In genomic region chr8:124229883-124230282, GRCm38 (mm10) we compare ENCODE assay signal across 28 mouse cellular contexts. TPM values are rescaled to one million over a fixed set of nuclear protein-coding genes. Genes with fewer than 3 reads are reported as not detected.
DNase-seq lines count a peak whose midpoint lies in the region; ATAC-seq and TF ChIP-seq lines count a peak whose summit lies in the region.
"Had no signal": no experiment of that assay in that cellular context is flagged by ENCODE, and none has a peak within 500 bp of the region (broad histone marks: within the 10 kb centered on the region; RNA-seq: fewer than 3 reads in every experiment).

No protein-coding gene starts in this region.

- no peak for ATAC-seq in cerebellum, adult (ENCODE audit: insufficient number of reproducible peaks, low FRiP score, low TSS enrichment)
- ATAC-seq in heart, embryonic 14.5 days (ENCODE audit: insufficient number of reproducible peaks, insufficient read depth, low FRiP score, low read depth) = no peak
- ATAC-seq: CD4-positive, CD25-positive, alpha-beta regulatory T cell, adult 4 months; forebrain, postnatal 0 days; hindbrain, embryonic 16.5 days; liver, embryonic 12.5 days; midbrain, embryonic 15.5 days; Patski had no signal

- in situ Hi-C loops in CH12.LX (cut with MboI; ENCODE audit: low pct_ligation_motif_present, low pct_unique_long_range_greater_than_20kb, low sequenced_read_pairs) = loop anchor here (5.0 kb wide), 1 partner anchor 47 kb away; no protein-coding TSS in a partner anchor

- TF ChIP-seq EP300 in CH12.LX (IDR thresholded peaks at IDR 0.05; ENCODE audit: low read length) = no peak

- H3K27me3 ChIP-seq in heart, embryonic 14.5 days (ENCODE audit: control insufficient read depth, insufficient read depth, low read length) = no peaks in the 10 kb centered on the region
- H3K27me3 ChIP-seq in CH12.LX (replicated peaks) = no peaks in the 10 kb centered on the region
- H3K27me3 ChIP-seq: embryonic facial prominence, embryonic 12.5 days; kidney, embryonic 15.5 days; limb, embryonic 13.5 days; midbrain, embryonic 15.5 days; neural tube, embryonic 12.5 days; Patski; stomach, embryonic 15.5 days had no signal

- peak overlapping the region; percentile 84 to 92 for H3K27ac ChIP-seq in heart, embryonic 14.5 days (replicated peaks in 1 of 2; ENCODE audit: control insufficient read depth in 1 of 2, insufficient read depth in 1 of 2, low read depth in 2 of 2, low read length in 2 of 2)
- H3K27ac ChIP-seq in CH12.LX (ENCODE audit: insufficient read depth, low read depth) = no peak overlapping the region
- H3K27ac ChIP-seq: embryonic facial prominence, embryonic 12.5 days; hindbrain, embryonic 10.5 days; kidney, embryonic 15.5 days; limb, embryonic 13.5 days; liver, embryonic 12.5 days; neural tube, embryonic 12.5 days; stomach, embryonic 15.5 days had no signal

- WGBS in heart, embryonic 14.5 days = 40% methylated on average over 2 of the region's 2 CpGs

- DNase-seq in cerebellum, adult 9-11 months = peak; percentile 22
- DNase-seq in heart, postnatal 25 days (ENCODE audit: low spot score) = no peak
- no peak for DNase-seq in CH12.LX (ENCODE audit: extremely low read depth)
- peak; percentile 72 for DNase-seq in induced T-regulatory cell, adult 2 months (ENCODE audit: low read depth)
- no peak for DNase-seq in kidney, postnatal 36 days
- no peak for DNase-seq in lung, adult 18-20 months
- DNase-seq: cerebellum, postnatal 10 days; forebrain, postnatal 0 days; gastrocnemius, postnatal 14 days; kidney, adult 11 months; kidney, postnatal 4 days; lung, adult 2 months; lung, postnatal 14 days; right cerebral cortex, postnatal 4 days; thymus, postnatal 25 days had no signal

- no peak for TF ChIP-seq POLR2A in CH12.LX (IDR thresholded peaks at IDR 0.05; ENCODE audit: low read depth, low read length)

- dilution Hi-C loops in CH12.LX (cut with MboI; ENCODE audit: extremely low pct_ligation_motif_present, extremely low pct_unique_long_range_greater_than_20kb, low sequenced_read_pairs) = no loop called here

- 0 out of 2 replicates have a peak overlapping the region, but pooled peaks have one; percentile 79 for H3K4me2 ChIP-seq in heart, embryonic 14.5 days (ENCODE audit: low read length)
- H3K4me2 ChIP-seq in CH12.LX (ENCODE audit: insufficient read depth, low read depth, poor library complexity, severe bottlenecking) = peak overlapping the region; percentile 57
- H3K4me2 ChIP-seq: embryonic facial prominence, embryonic 12.5 days; kidney, embryonic 15.5 days; midbrain, embryonic 15.5 days; neural tube, embryonic 12.5 days; stomach, embryonic 15.5 days had no signal

- no peak overlapping the region for H3K4me3 ChIP-seq in heart, embryonic 14.5 days (ENCODE audit: control insufficient read depth in 1 of 2, insufficient read depth in 1 of 2, low read depth in 1 of 2, low read length in 2 of 2)
- H3K4me3 ChIP-seq in CH12.LX (replicated peaks in 1 of 3; ENCODE audit: low read depth in 2 of 3, low read length in 2 of 3, poor library complexity in 1 of 3) = no peak overlapping the region
- H3K4me3 ChIP-seq: embryonic facial prominence, embryonic 12.5 days; hindbrain, embryonic 10.5 days; kidney, embryonic 15.5 days; limb, embryonic 13.5 days; liver, embryonic 12.5 days; neural tube, embryonic 12.5 days; stomach, embryonic 15.5 days had no signal

- no peaks in the 10 kb centered on the region for H3K9me3 ChIP-seq in heart, embryonic 14.5 days (ENCODE audit: control insufficient read depth, low read length)
- no peaks in the 10 kb centered on the region for H3K9me3 ChIP-seq in CH12.LX (replicated peaks; ENCODE audit: low read length)
- H3K9me3 ChIP-seq: embryonic facial prominence, embryonic 12.5 days; hindbrain, embryonic 10.5 days; kidney, embryonic 15.5 days; limb, embryonic 13.5 days; liver, embryonic 12.5 days; midbrain, embryonic 15.5 days; neural tube, embryonic 12.5 days; stomach, embryonic 15.5 days had no signal

- intact Hi-C loops in heart, postnatal 25 days (cut with DNase I) = loop anchor here (2.0 to 5.0 kb wide), 3 partner anchors 51 to 178 kb away; no protein-coding TSS in a partner anchor

- TF ChIP-seq CTCF in CH12.LX (conservative IDR thresholded peaks at IDR 0.05 in 1 of 2, IDR thresholded peaks at IDR 0.05 in 1 of 2; ENCODE audit: low read depth in 2 of 2, low read length in 2 of 2) = no peak

- TF ChIP-seq RAD21 in CH12.LX (IDR thresholded peaks at IDR 0.05; ENCODE audit: low read depth, low read length) = no peak

- 0 out of 2 replicates have a peak overlapping the region, but pooled peaks have one; percentile 90 for H3K9ac ChIP-seq in heart, embryonic 14.5 days (ENCODE audit: low read length)
- no peak overlapping the region for H3K9ac ChIP-seq in CH12.LX (ENCODE audit: insufficient read depth, low read depth)
- H3K9ac ChIP-seq: embryonic facial prominence, embryonic 12.5 days; forebrain, postnatal 0 days; kidney, embryonic 15.5 days; limb, embryonic 13.5 days; liver, embryonic 12.5 days; midbrain, embryonic 15.5 days; neural tube, embryonic 12.5 days; stomach, embryonic 15.5 days had no signal

- no peaks in the 10 kb centered on the region for H3K36me3 ChIP-seq in heart, embryonic 14.5 days (ENCODE audit: control insufficient read depth, insufficient read depth, low read length)
- H3K36me3 ChIP-seq in CH12.LX (replicated peaks in 1 of 2; ENCODE audit: control insufficient read depth in 1 of 2, insufficient read depth in 1 of 2, low read length in 1 of 2) = peaks cover 0 to 8% of the 10 kb centered on the region in 2 experiments
- H3K36me3 ChIP-seq: embryonic facial prominence, embryonic 12.5 days; hindbrain, embryonic 10.5 days; kidney, embryonic 15.5 days; limb, embryonic 13.5 days; liver, embryonic 12.5 days; midbrain, embryonic 15.5 days; neural tube, embryonic 12.5 days; stomach, embryonic 15.5 days had no signal

- peaks cover 4% of the 10 kb centered on the region; the same call in 1 of the 2 replicates for H3K79me2 ChIP-seq in CH12.LX (replicated peaks; ENCODE audit: control insufficient read depth, extremely low read depth, insufficient read depth, poor library complexity, severe bottlenecking)

- H3K4me1 ChIP-seq in heart, embryonic 14.5 days (ENCODE audit: control insufficient read depth in 2 of 2, insufficient read depth in 2 of 2, low read length in 2 of 2) = peaks cover 17 to 29% of the 10 kb centered on the region in 2 experiments
- H3K4me1 ChIP-seq in CH12.LX (ENCODE audit: control insufficient read depth in 1 of 2, insufficient read depth in 2 of 2) = peaks cover 11 to 39% of the 10 kb centered on the region in 2 experiments

TF ChIP-seq in CH12.LX, 34 proteins besides CTCF, POLR2A, EP300 and RAD21:
- TF ChIP-seq RCOR1 (conservative IDR thresholded peaks at IDR 0.05; ENCODE audit: low read depth, low read length) = no peak
- no peak for TF ChIP-seq MEF2A (IDR thresholded peaks at IDR 0.05; ENCODE audit: borderline replicate concordance, low read depth, low read length)
- no peak for TF ChIP-seq CHD1 (IDR thresholded peaks at IDR 0.05; ENCODE audit: low read depth, low read length)
- TF ChIP-seq HCFC1 (IDR thresholded peaks at IDR 0.05; ENCODE audit: low read depth, low read length) = no peak
- no peak for TF ChIP-seq SMC3 (IDR thresholded peaks at IDR 0.05; ENCODE audit: low read depth, low read length)
- TF ChIP-seq MAX (IDR thresholded peaks at IDR 0.05; ENCODE audit: low read length) = no peak
- no peak for TF ChIP-seq JUN (IDR thresholded peaks at IDR 0.05; ENCODE audit: insufficient read depth, low read depth, low read length)
- TF ChIP-seq TCF12 (IDR thresholded peaks at IDR 0.05; ENCODE audit: low read depth, low read length) = no peak
- TF ChIP-seq TBP (conservative IDR thresholded peaks at IDR 0.05; ENCODE audit: low read depth, low read length) = no peak
- no peak for TF ChIP-seq MXI1 (IDR thresholded peaks at IDR 0.05; ENCODE audit: low read depth, low read length)
- no peak for TF ChIP-seq CHD2 (IDR thresholded peaks at IDR 0.05; ENCODE audit: low read length)
- no peak for TF ChIP-seq ZNF384 (IDR thresholded peaks at IDR 0.05; ENCODE audit: low read depth, low read length)
- TF ChIP-seq PAX5 (IDR thresholded peaks at IDR 0.05; ENCODE audit: low read length) = no peak
- no peak for TF ChIP-seq MAFK (IDR thresholded peaks at IDR 0.05; ENCODE audit: insufficient replicate concordance, low read length)
- no peak for TF ChIP-seq GABPA (IDR thresholded peaks at IDR 0.05; ENCODE audit: insufficient replicate concordance, low read depth, low read length)
- no peak for TF ChIP-seq USF2 (conservative IDR thresholded peaks at IDR 0.05; ENCODE audit: low read depth, low read length)
- TF ChIP-seq SIN3A (IDR thresholded peaks at IDR 0.05; ENCODE audit: low read length) = no peak
- TF ChIP-seq BHLHE40 (IDR thresholded peaks at IDR 0.05; ENCODE audit: low read depth, low read length) = no peak
- no peak for TF ChIP-seq MYC (IDR thresholded peaks at IDR 0.05; ENCODE audit: low read depth, low read length)

RNA-seq across cellular contexts. Expression of gene Galnt2, which starts 1.3 kb away (rescaled TPM):
- polyA plus RNA-seq in heart, embryonic 14.5 days (2014; fragmentation: Nextera tagmentation; extraction: Ambion mirVana) = 58.5 and 60.5 TPM in 2 replicates
- 10 to 100 TPM; 37.7 to 41.6 TPM for total RNA-seq in heart, postnatal 25 days (2021)
- total RNA-seq in CH12.LX (2012; rRNA removed) (23.6 and 25.9 TPM in 2 replicates), CH12.LX (2014; rRNA removed) (18.6 and 23.2 TPM in 2 replicates)
- polyA plus RNA-seq in CH12.LX (2012; ENCODE audit: insufficient read length, low read depth) = 21.9 and 27.3 TPM in 2 replicates

Comparison
In these comparisons a context has a peak if more than half of its experiments do, and no peak if none do; other contexts are left out.
1. DNase-seq: peak in cerebellum, adult 9-11 months (single experiment) and induced T-regulatory cell, adult 2 months (single experiment); none in heart, postnatal 25 days (single experiment), CH12.LX (single experiment), kidney, postnatal 36 days (0 of 2) and lung, adult 18-20 months (0 of 2).